Mouse (Mus musculus): ENCODE results near the gene Scamp2. TPM values are rescaled to one million over a fixed set of nuclear protein-coding genes. Genes with fewer than 3 reads are reported as not detected.

Scamp2 gene
- total RNA-seq, 1 experiment, result 51.7 TPM

DNA sequence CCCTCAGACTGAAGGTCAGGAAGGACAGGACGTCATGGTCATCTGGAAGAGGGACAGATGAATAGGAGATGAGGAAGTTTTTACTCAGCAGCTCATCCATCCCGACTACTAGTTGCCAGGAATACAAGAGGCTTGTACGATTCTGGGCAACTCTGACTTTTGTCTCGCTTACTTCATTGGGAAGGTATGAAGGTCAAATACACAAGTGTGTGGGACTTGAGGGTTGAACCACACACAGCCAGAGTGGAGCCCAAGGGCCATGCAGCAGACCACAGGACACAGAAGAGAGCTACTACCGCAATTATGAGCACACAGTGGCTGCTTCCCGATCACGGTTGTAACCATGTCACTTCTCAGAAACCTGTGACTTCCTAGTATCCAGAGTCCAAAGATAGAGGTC is 51.8 kb downstream of the Scamp2 start:
- Histone ChIP-seq H3K4me3 (ENCODE audit: insufficient read depth in 1 of 2, low read depth in 1 of 2, low read length in 2 of 2, poor library complexity in 1 of 2, severe bottlenecking in 1 of 2) (no peak overlapping the region), H3K36me3 (ENCODE audit: control insufficient read depth, insufficient read depth, low read length, poor library complexity, severe bottlenecking) (no peaks in the 10 kb centered on the region), H3K27ac (ENCODE audit: insufficient read depth, low read depth, low read length, poor library complexity, severe bottlenecking) (no peak overlapping the region), H3K4me1 (ENCODE audit: control insufficient read depth in 2 of 2, insufficient read depth in 2 of 2, low read length in 2 of 2, poor library complexity in 1 of 2) (no peaks in the 10 kb centered on the region), H3K9ac (ENCODE audit: insufficient read depth, low read depth, low read length, poor library complexity, severe bottlenecking) (no peak overlapping the region), H3K9me3 (ENCODE audit: control insufficient read depth, insufficient read depth, low read depth, low read length) (no peaks in the 10 kb centered on the region)
- TF ChIP-seq ZNF384 (IDR thresholded peaks at IDR 0.05; ENCODE audit: low read depth, low read length) (no peak), CHD2 (IDR thresholded peaks at IDR 0.05; ENCODE audit: low read depth, low read length) (no peak), ZC3H11A (IDR thresholded peaks at IDR 0.05; ENCODE audit: borderline replicate concordance, low read depth, low read length) (no peak), HCFC1 (IDR thresholded peaks at IDR 0.05; ENCODE audit: borderline replicate concordance, insufficient read depth, low read length) (no peak), MAFK (IDR thresholded peaks at IDR 0.05; ENCODE audit: insufficient read depth, low read depth, low read length) (no peak)
- DNase-seq (ENCODE audit: low read depth, low spot score), result no peak
- in situ Hi-C loops (cut with MboI; ENCODE audit: low sequenced_read_pairs in 2 of 2, unreplicated experiment in 2 of 2), result no loop called here

DNA sequence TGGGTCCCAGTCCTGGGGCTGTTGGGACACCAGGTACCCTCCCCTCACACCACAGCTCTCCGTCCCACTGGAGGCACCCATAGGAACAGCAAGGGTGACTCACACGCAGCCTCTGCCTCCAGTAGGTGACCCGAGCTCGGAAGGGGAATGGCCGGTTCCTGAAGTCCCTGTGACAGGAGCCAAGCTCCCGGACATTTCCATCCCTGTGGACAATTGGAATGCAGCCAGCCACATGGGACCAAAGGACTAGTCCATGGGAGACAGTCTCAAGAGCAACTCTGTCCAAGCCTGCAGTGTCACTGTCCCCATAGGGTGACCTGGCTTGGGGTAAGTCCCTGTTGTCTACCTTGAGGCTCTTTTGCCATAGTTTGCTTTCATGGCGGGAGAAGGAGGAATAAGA is 53.2 kb downstream of the Scamp2 start:
- no peaks in the 10 kb centered on the region for H3K9me3 ChIP-seq (ENCODE audit: control insufficient read depth, insufficient read depth, low read depth, low read length)
- no peaks in the 10 kb centered on the region for H3K36me3 ChIP-seq (ENCODE audit: control insufficient read depth, insufficient read depth, low read length, poor library complexity, severe bottlenecking)
- TF ChIP-seq ZC3H11A (IDR thresholded peaks at IDR 0.05; ENCODE audit: borderline replicate concordance, low read depth, low read length), result no peak
- TF ChIP-seq HCFC1 (IDR thresholded peaks at IDR 0.05; ENCODE audit: borderline replicate concordance, insufficient read depth, low read length), result no peak
- TF ChIP-seq CHD2 (IDR thresholded peaks at IDR 0.05; ENCODE audit: low read depth, low read length), result no peak
- TF ChIP-seq ZNF384 (IDR thresholded peaks at IDR 0.05; ENCODE audit: low read depth, low read length), result no peak
- TF ChIP-seq MAFK (IDR thresholded peaks at IDR 0.05; ENCODE audit: insufficient read depth, low read depth, low read length), result no peak
- H3K4me1 ChIP-seq (ENCODE audit: control insufficient read depth in 2 of 2, insufficient read depth in 2 of 2, low read length in 2 of 2, poor library complexity in 1 of 2), result no peaks in the 10 kb centered on the region
- in situ Hi-C loops (cut with MboI; ENCODE audit: low sequenced_read_pairs in 2 of 2, unreplicated experiment in 2 of 2), result no loop called here
- no peak overlapping the region for H3K9ac ChIP-seq (ENCODE audit: insufficient read depth, low read depth, low read length, poor library complexity, severe bottlenecking)
- H3K27ac ChIP-seq (ENCODE audit: insufficient read depth, low read depth, low read length, poor library complexity, severe bottlenecking), result no peak overlapping the region
- H3K4me3 ChIP-seq (ENCODE audit: insufficient read depth in 1 of 2, low read depth in 1 of 2, low read length in 2 of 2, poor library complexity in 1 of 2, severe bottlenecking in 1 of 2), result no peak overlapping the region
- no peak for DNase-seq (ENCODE audit: low read depth, low spot score)

DNA sequence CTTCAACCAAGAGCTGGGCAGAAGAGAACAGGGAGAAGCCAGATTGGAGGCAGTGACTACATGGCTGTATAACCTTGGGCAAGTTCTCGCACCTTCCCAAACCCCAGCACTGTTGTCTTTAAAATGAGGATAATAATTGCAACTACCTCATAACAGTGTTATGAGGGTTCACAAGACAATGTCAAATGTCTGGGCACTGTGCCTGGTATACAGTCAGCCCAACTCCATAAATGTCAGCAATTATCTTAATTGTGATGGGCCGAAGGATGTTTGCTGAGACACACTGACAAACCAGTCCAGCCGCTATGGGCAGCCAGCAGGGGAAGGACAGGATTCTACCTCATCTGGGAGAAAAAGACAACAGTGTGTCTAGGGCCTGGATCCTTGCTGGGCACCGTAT is 54.0 kb downstream of the Scamp2 start:
- no peaks in the 10 kb centered on the region for H3K36me3 ChIP-seq (ENCODE audit: control insufficient read depth, insufficient read depth, low read length, poor library complexity, severe bottlenecking)
- in situ Hi-C loops (cut with MboI; ENCODE audit: low sequenced_read_pairs in 2 of 2, unreplicated experiment in 2 of 2), result no loop called here
- H3K4me1 ChIP-seq (ENCODE audit: control insufficient read depth in 2 of 2, insufficient read depth in 2 of 2, low read length in 2 of 2, poor library complexity in 1 of 2), result no peaks in the 10 kb centered on the region
- DNase-seq (ENCODE audit: low read depth, low spot score), result no peak
- no peak overlapping the region for H3K9ac ChIP-seq (ENCODE audit: insufficient read depth, low read depth, low read length, poor library complexity, severe bottlenecking)
- no peak for TF ChIP-seq MAFK (IDR thresholded peaks at IDR 0.05; ENCODE audit: insufficient read depth, low read depth, low read length)
- no peak for TF ChIP-seq ZNF384 (IDR thresholded peaks at IDR 0.05; ENCODE audit: low read depth, low read length)
- no peak for TF ChIP-seq CHD2 (IDR thresholded peaks at IDR 0.05; ENCODE audit: low read depth, low read length)
- TF ChIP-seq ZC3H11A (IDR thresholded peaks at IDR 0.05; ENCODE audit: borderline replicate concordance, low read depth, low read length), result no peak
- TF ChIP-seq HCFC1 (IDR thresholded peaks at IDR 0.05; ENCODE audit: borderline replicate concordance, insufficient read depth, low read length), result no peak
- H3K4me3 ChIP-seq (ENCODE audit: insufficient read depth in 1 of 2, low read depth in 1 of 2, low read length in 2 of 2, poor library complexity in 1 of 2, severe bottlenecking in 1 of 2), result no peak overlapping the region
- no peaks in the 10 kb centered on the region for H3K9me3 ChIP-seq (ENCODE audit: control insufficient read depth, insufficient read depth, low read depth, low read length)
- H3K27ac ChIP-seq (ENCODE audit: insufficient read depth, low read depth, low read length, poor library complexity, severe bottlenecking), result no peak overlapping the region

DNA sequence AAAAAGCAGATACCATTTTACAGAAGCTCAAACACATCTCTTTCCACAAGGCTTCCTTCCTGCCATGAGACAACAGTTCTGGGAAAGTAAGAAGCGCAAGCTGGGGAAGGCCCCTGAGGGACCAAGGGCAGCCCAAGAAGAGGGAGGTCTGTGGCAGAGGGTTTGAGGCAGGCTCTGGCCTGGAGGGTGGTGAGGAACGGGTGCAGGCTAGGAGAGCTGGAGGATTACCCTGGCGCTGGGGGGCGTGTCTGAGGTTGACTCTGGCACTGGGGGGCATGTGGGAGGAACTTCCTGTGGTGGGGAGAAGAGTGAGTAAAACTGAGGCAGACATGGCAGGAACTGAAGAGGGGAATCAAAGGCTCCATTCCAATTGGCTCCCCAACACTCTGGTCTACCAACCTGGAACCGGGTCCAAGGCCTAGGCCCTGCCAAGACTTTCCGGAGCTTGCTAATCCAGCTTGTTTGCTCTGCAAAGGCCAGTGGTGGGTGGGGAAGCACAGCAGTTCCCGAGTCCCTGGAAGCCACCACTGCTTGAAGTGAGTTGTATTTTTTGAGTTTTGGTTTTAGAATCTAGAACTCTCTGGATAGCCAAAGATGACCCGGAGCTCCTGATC is 56.9 kb downstream of the Scamp2 start:
- no peak overlapping the region for H3K27ac ChIP-seq (ENCODE audit: insufficient read depth, low read depth, low read length, poor library complexity, severe bottlenecking)
- DNase-seq (ENCODE audit: low read depth, low spot score), result no peak
- in situ Hi-C loops (cut with MboI; ENCODE audit: low sequenced_read_pairs in 2 of 2, unreplicated experiment in 2 of 2), result no loop called here
- no peak overlapping the region for H3K9ac ChIP-seq (ENCODE audit: insufficient read depth, low read depth, low read length, poor library complexity, severe bottlenecking)
- H3K9me3 ChIP-seq (ENCODE audit: control insufficient read depth, insufficient read depth, low read depth, low read length), result no peaks in the 10 kb centered on the region
- no peaks in the 10 kb centered on the region for H3K36me3 ChIP-seq (ENCODE audit: control insufficient read depth, insufficient read depth, low read length, poor library complexity, severe bottlenecking)
- no peak for TF ChIP-seq ZNF384 (IDR thresholded peaks at IDR 0.05; ENCODE audit: low read depth, low read length)
- TF ChIP-seq CHD2 (IDR thresholded peaks at IDR 0.05; ENCODE audit: low read depth, low read length), result no peak
- TF ChIP-seq ZC3H11A (IDR thresholded peaks at IDR 0.05; ENCODE audit: borderline replicate concordance, low read depth, low read length), result no peak
- TF ChIP-seq MAFK (IDR thresholded peaks at IDR 0.05; ENCODE audit: insufficient read depth, low read depth, low read length), result no peak
- no peak for TF ChIP-seq HCFC1 (IDR thresholded peaks at IDR 0.05; ENCODE audit: borderline replicate concordance, insufficient read depth, low read length)
- H3K4me1 ChIP-seq (ENCODE audit: control insufficient read depth in 2 of 2, insufficient read depth in 2 of 2, low read length in 2 of 2, poor library complexity in 1 of 2), result no peaks in the 10 kb centered on the region
- no peak overlapping the region for H3K4me3 ChIP-seq (ENCODE audit: insufficient read depth in 1 of 2, low read depth in 1 of 2, low read length in 2 of 2, poor library complexity in 1 of 2, severe bottlenecking in 1 of 2)

Measured in ES-E14 (cell line).